Mouse (Mus musculus) MEL (cell line): ENCODE measurements around the gene Dock9. TPM values are rescaled to one million over a fixed set of nuclear protein-coding genes. Genes with fewer than 3 reads are reported as not detected.

Source experiments
- DNase-seq: peaks from one replicate; pipeline ENCODE4 v3.0.0; 2011; ENCODE audit warnings: low read depth, low spot score
- H3K27ac ChIP-seq: 2 replicates; pipeline ENCODE4 v1.5.1; 2012; ENCODE audit warnings: low read depth, mild to moderate bottlenecking, control low read depth, low read length, moderate library complexity; ENCODE audit not compliant: control insufficient read depth
- H3K27me3 ChIP-seq, 2 experiments: fragments of 150-350 bp in 1 of 2; sonication (generic) in 1 of 2; 2 replicates each; pipeline ENCODE4 v1.6.1; 2012; ENCODE audit warnings: low read length in 2 of 2, mild to moderate bottlenecking in 2 of 2, improper control_type of control experiment in 1 of 2, moderate library complexity in 1 of 2; ENCODE audit not compliant: insufficient read depth in 2 of 2, control insufficient read depth in 1 of 2
- H3K36me3 ChIP-seq, 2 experiments: 2 replicates each; pipeline ENCODE4 v1.6.1; 2012 to 2014; ENCODE audit warnings: low read length in 2 of 2, improper control_type of control experiment in 1 of 2, inconsistent platforms in 1 of 2, mild to moderate bottlenecking in 1 of 2; ENCODE audit not compliant: insufficient read depth in 2 of 2, control insufficient read depth in 1 of 2
- H3K4me1 ChIP-seq, 2 experiments: fragments of 150-350 bp in 1 of 2; sonication (generic) in 1 of 2; 2 replicates each; pipeline ENCODE4 v1.6.1; 2012; ENCODE audit warnings: low read length in 2 of 2, improper control_type of control experiment in 1 of 2, mild to moderate bottlenecking in 1 of 2; ENCODE audit not compliant: insufficient read depth in 2 of 2, control insufficient read depth in 1 of 2
- H3K4me3 ChIP-seq, 2 experiments: fragments of 150-350 bp in 1 of 2; sonication (generic) in 1 of 2; 2 replicates each; pipeline ENCODE4 v1.5.1; 2012; ENCODE audit warnings: low read depth in 2 of 2, low read length in 2 of 2, mild to moderate bottlenecking in 2 of 2, moderate library complexity in 2 of 2, control low read depth in 1 of 2, improper control_type of control experiment in 1 of 2; ENCODE audit not compliant: control insufficient read depth in 1 of 2, insufficient read depth in 1 of 2
- H3K79me2 ChIP-seq: 2 replicates; pipeline ENCODE4 v1.6.1; 2012; ENCODE audit warnings: mild to moderate bottlenecking, low read length, moderate library complexity; ENCODE audit not compliant: control insufficient read depth, poor library complexity, insufficient read depth
- H3K9ac ChIP-seq: 2 replicates; pipeline ENCODE4 v1.6.1; 2012; ENCODE audit warnings: low read depth, mild to moderate bottlenecking, control low read depth, low read length, moderate library complexity; ENCODE audit not compliant: control insufficient read depth, poor library complexity, severe bottlenecking
- H3K9me3 ChIP-seq: fragments of 150-350 bp; sonication (generic); replicated peaks from 2 replicates; pipeline ENCODE4 v1.6.1; 2012; ENCODE audit warnings: mild to moderate bottlenecking, low read length, improper control_type of control experiment, moderate library complexity; ENCODE audit not compliant: insufficient read depth
- BHLHE40 ChIP-seq: IDR thresholded peaks from 2 replicates; pipeline ENCODE4 v1.6.1; 2012; ENCODE audit warnings: low read depth, mild to moderate bottlenecking, inconsistent platforms, low read length, improper control_type of control experiment, borderline replicate concordance
- CHD2 ChIP-seq: IDR thresholded peaks from 2 replicates; pipeline ENCODE4 v1.6.1; 2011; ENCODE audit warnings: low read length, improper control_type of control experiment
- E2F4 ChIP-seq: IDR thresholded peaks from 2 replicates; pipeline ENCODE4 v1.6.1; 2011; ENCODE audit warnings: low read depth, low read length, improper control_type of control experiment, borderline replicate concordance
- ELF1 ChIP-seq: IDR thresholded peaks from 2 replicates; pipeline ENCODE4 v1.6.1; 2014; ENCODE audit warnings: low read depth, mild to moderate bottlenecking, inconsistent platforms, low read length, improper control_type of control experiment, moderate library complexity
- ETS1 ChIP-seq: IDR thresholded peaks from 2 replicates; pipeline ENCODE4 v1.6.1; 2012; ENCODE audit warnings: low read depth, mild to moderate bottlenecking, inconsistent platforms, low read length, improper control_type of control experiment, moderate library complexity
- GABPA ChIP-seq: IDR thresholded peaks from 2 replicates; pipeline ENCODE4 v1.6.1; 2012; ENCODE audit warnings: low read depth, mild to moderate bottlenecking, inconsistent platforms, low read length, improper control_type of control experiment, moderate library complexity
- MAZ ChIP-seq: IDR thresholded peaks from 2 replicates; pipeline ENCODE4 v1.6.1; 2012; ENCODE audit warnings: low read depth, mild to moderate bottlenecking, inconsistent platforms, low read length, improper control_type of control experiment
- RAD21 ChIP-seq: IDR thresholded peaks from 2 replicates; pipeline ENCODE4 v1.6.1; 2011; ENCODE audit warnings: mild to moderate bottlenecking, low read depth, low read length, improper control_type of control experiment
- TBP ChIP-seq: IDR thresholded peaks from 2 replicates; pipeline ENCODE4 v1.8.0; 2011; ENCODE audit warnings: low read depth, low read length, improper control_type of control experiment
- UBTF ChIP-seq: IDR thresholded peaks from 2 replicates; pipeline ENCODE4 v1.6.1; 2012; ENCODE audit warnings: low read depth, mild to moderate bottlenecking, inconsistent platforms, low read length, improper control_type of control experiment, moderate library complexity, borderline replicate concordance; ENCODE audit not compliant: insufficient read depth
- ZC3H11A ChIP-seq: IDR thresholded peaks from 2 replicates; pipeline ENCODE4 v1.6.1; 2012; ENCODE audit warnings: low read depth, mild to moderate bottlenecking, inconsistent platforms, low read length, improper control_type of control experiment
- ZKSCAN1 ChIP-seq: IDR thresholded peaks from 2 replicates; pipeline ENCODE4 v1.6.1; 2012; ENCODE audit warnings: low read depth, mild to moderate bottlenecking, inconsistent platforms, low read length, improper control_type of control experiment, moderate library complexity
- ZMIZ1 ChIP-seq: IDR thresholded peaks from 2 replicates; pipeline ENCODE4 v1.6.1; 2012; ENCODE audit warnings: low read depth, mild to moderate bottlenecking, inconsistent platforms, low read length, improper control_type of control experiment, moderate library complexity
- polyA plus RNA-seq, 2 experiments: library from polyadenylated mRNA; stranded (reverse) in 1 of 2; unstranded in 1 of 2; fragments of >175 nt in 1 of 2; fragments of >200 nt in 1 of 2; gene quantifications; 2 replicates each; pipeline versions ENCODE4 v1.2.1 to v1.2.4; 2012; ENCODE audit warnings: low replicate concordance in 2 of 2, low read depth in 1 of 2; ENCODE audit not compliant: insufficient read length in 2 of 2, insufficient read depth in 1 of 2, missing spikeins in 1 of 2
- total RNA-seq: library from RNA; depleted of rRNA; stranded (reverse); fragments of 300-350 nt; gene quantifications from 2 replicates; pipeline ENCODE4 v1.2.3, GENCODE M21; 2012

Dock9 gene
- total and polyA plus RNA-seq, 3 experiments = 6.3 to 9.4 TPM; not detected in 1

- no peak for TF ChIP-seq ETS1
- TF ChIP-seq, all 39 proteins: peak for 0
These were observed 201.0 kb downstream of the Dock9 start (continued) for GRCm38 (mm10) chr14:121596631-121597030.

GRCm38 (mm10) chr14:121594684-121595083, 203.0 kb downstream of the Dock9 start:
- Histone ChIP-seq H3K79me2 (no peaks in the 10 kb centered on the region), H3K4me3 (no peak overlapping the region), H3K9me3 (no peaks in the 10 kb centered on the region), H3K36me3 (no peaks in the 10 kb centered on the region; a peak in 1 of 4 replicates), H3K4me1 (no peaks in the 10 kb centered on the region), H3K27me3 (no peaks in the 10 kb centered on the region), H3K9ac (no peak overlapping the region), H3K27ac (no peak overlapping the region)
- TF ChIP-seq CHD2 = no peak
- TF ChIP-seq RAD21 = no peak
- no peak for TF ChIP-seq ELF1
- TF ChIP-seq E2F4 = no peak
- no peak for TF ChIP-seq ZC3H11A
- TF ChIP-seq MAZ = no peak
- no peak for TF ChIP-seq TBP
- TF ChIP-seq BHLHE40 = no peak
- no peak for TF ChIP-seq ZKSCAN1
- no peak for DNase-seq

DNA sequence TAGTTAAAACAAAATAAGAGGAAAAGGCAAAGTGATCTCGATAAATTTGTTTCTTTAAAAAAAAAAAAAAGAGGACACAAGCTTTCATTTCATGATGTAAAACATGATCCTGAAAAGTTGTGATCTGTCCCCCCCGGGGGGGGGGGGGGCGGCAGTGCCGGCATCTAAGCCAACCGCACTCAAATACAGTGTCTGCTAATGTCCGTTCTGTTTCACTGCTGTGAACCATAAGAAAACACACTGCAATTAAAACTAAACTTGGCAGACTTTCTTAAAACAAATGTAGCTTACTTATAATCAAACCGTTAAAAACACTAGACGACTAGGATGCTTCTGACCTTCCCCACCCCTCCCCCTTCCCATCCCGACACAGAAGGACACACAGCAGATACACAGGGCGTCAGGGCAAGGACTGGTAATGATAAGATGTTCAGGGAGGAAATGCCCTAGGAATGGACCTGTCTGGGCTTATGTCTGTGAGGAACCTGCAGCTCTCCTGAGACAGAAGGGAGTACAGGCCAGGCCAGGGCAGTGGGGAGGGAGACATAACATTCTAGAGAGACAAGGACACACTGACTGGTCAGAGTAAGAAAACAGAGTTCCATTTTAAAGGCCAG, 204.2 kb downstream of the Dock9 start:
- no peaks in the 10 kb centered on the region for H3K4me1 ChIP-seq
- no peak overlapping the region for H3K27ac ChIP-seq
- no peak overlapping the region for H3K9ac ChIP-seq
- no peak overlapping the region for H3K4me3 ChIP-seq
- TF ChIP-seq ZMIZ1 (no peak), UBTF (no peak)
- no peaks in the 10 kb centered on the region; a peak in 1 of 4 replicates for H3K36me3 ChIP-seq
- H3K79me2 ChIP-seq = no peaks in the 10 kb centered on the region
- H3K9me3 ChIP-seq = no peaks in the 10 kb centered on the region
- DNase-seq = no peak
- no peaks in the 10 kb centered on the region for H3K27me3 ChIP-seq

DNA sequence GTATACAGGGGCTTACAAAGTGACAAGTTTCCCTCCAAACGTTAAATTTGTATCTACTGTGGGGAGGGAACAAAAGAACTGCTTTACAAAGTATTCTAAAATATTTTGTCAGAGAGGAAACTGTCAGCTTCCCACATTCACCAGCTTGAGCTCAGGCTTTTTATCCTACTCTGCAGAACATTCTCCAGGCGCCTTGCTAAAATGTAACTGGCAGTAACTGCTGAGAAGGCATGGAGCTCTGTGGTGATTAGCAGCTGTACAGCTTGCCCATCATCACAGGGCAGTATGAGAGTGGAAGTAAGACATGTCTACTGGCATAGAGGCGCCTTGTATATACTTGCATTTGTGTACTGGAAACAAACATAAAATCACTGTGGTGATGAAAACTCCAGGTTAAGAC, 204.7 kb downstream of the Dock9 start:
- H3K4me3 ChIP-seq = no peak overlapping the region
- TF ChIP-seq E2F4 = no peak
- no peak for TF ChIP-seq GABPA
- H3K27me3 ChIP-seq = no peaks in the 10 kb centered on the region
- no peaks in the 10 kb centered on the region; a peak in 1 of 4 replicates for H3K36me3 ChIP-seq
- H3K9ac ChIP-seq = no peak overlapping the region
- H3K79me2 ChIP-seq = no peaks in the 10 kb centered on the region
- no peak for DNase-seq
- no peaks in the 10 kb centered on the region for H3K9me3 ChIP-seq
- H3K27ac ChIP-seq = no peak overlapping the region
- no peaks in the 10 kb centered on the region for H3K4me1 ChIP-seq
